Mouse (Mus musculus) forebrain, postnatal 0 days (tissue): ENCODE results near the gene Galm. TPM values are rescaled to one million over a fixed set of nuclear protein-coding genes. Genes with fewer than 3 reads are reported as not detected.

Experiments used
- ATAC-seq: fragments of 200-750 bp; cut with Nextera tagmentation; 2 replicates; pipeline ENCODE4 v1.8.0; 2017; ENCODE audit warnings: mild to moderate bottlenecking, moderate library complexity
- DNase-seq: peaks from one replicate; pipeline ENCODE4 v3.0.0-alpha.2; 2015
- H3K27ac ChIP-seq: fragments of 300-500 bp; sonication (generic); 2 replicates; pipeline ENCODE4 v1.5.1; 2014; ENCODE audit warnings: low read depth, mild to moderate bottlenecking, antibody characterized with exemption, low read length, moderate library complexity, mixed read lengths
- H3K27me3 ChIP-seq: fragments of 300-500 bp; sonication (generic); 2 replicates; pipeline ENCODE4 v1.6.1; 2014; ENCODE audit warnings: mild to moderate bottlenecking, low read length, mixed read lengths; ENCODE audit not compliant: insufficient read depth
- H3K36me3 ChIP-seq: fragments of 300-500 bp; sonication (generic); 2 replicates; pipeline ENCODE4 v1.6.1; 2014; ENCODE audit warnings: mild to moderate bottlenecking, moderate library complexity; ENCODE audit not compliant: insufficient read depth
- H3K4me1 ChIP-seq: fragments of 300-500 bp; sonication (generic); 2 replicates; pipeline ENCODE4 v1.6.1; 2014; ENCODE audit warnings: antibody characterized with exemption; ENCODE audit not compliant: insufficient read depth
- H3K4me2 ChIP-seq: fragments of 300-500 bp; sonication (generic); 2 replicates; pipeline ENCODE4 v1.6.1; 2014; ENCODE audit warnings: low read depth, mild to moderate bottlenecking, moderate library complexity
- H3K4me3 ChIP-seq: fragments of 300-500 bp; sonication (generic); 2 replicates; pipeline ENCODE4 v1.5.1; 2014; ENCODE audit warnings: low read depth, low read length, mixed read lengths
- H3K9ac ChIP-seq: fragments of 300-500 bp; sonication (generic); 2 replicates; pipeline ENCODE4 v1.6.1; 2014; ENCODE audit warnings: mild to moderate bottlenecking
- H3K9me3 ChIP-seq: fragments of 300-500 bp; sonication (generic); 2 replicates; pipeline ENCODE4 v1.6.1; 2016; ENCODE audit warnings: low read length
- CTCF ChIP-seq: sonication (generic); IDR thresholded peaks from 2 replicates; pipeline ENCODE4 v1.5.1; 2016; ENCODE audit warnings: antibody characterized with exemption, control low read depth, low read depth
- WGBS: fragments of 180-500 bp; shearing (Covaris S2); extraction: QIAGEN DNeasy Blood & Tissue Kit; methylation state at CpG from one replicate; pipeline ENCODE4 v1.1.7; 2014; 5-methylcytosine and 5-hydroxymethylcytosine counted together
- polyA plus RNA-seq: library from polyadenylated mRNA; unstranded; fragments of >200 nt; fragmentation: Nextera tagmentation; extraction: Ambion mirVana; gene quantifications from 2 replicates; pipeline ENCODE4 v1.2.1, GENCODE M21; 2015
- total RNA-seq: library from RNA; depleted of rRNA; stranded (reverse); fragments of >200 nt; gene quantifications from 2 replicates; pipeline ENCODE4 v1.2.3, GENCODE M21; 2014

Galm gene
- total and polyA plus RNA-seq, 2 experiments from 2014 or later: 1.7 to 2.0 TPM

GRCm38 (mm10) chr17:80165741-80166140 lies 38.5 kb downstream of the Galm start:
- peak; percentile 88 for DNase-seq
- H3K9ac ChIP-seq: no peak overlapping the region
- no peaks in the 10 kb centered on the region for H3K36me3 ChIP-seq
- peak; percentile 37; the same call in 1 of the 2 replicates for TF ChIP-seq CTCF
- WGBS: 37% methylated on average over 6 of the region's 6 CpGs
- H3K9me3 ChIP-seq: no peaks in the 10 kb centered on the region
- ATAC-seq: peak; percentile 73
- H3K27me3 ChIP-seq: no peaks in the 10 kb centered on the region
- H3K4me2 ChIP-seq: no peak overlapping the region
- peak overlapping the region; percentile 68; the same call in 1 of the 2 replicates for H3K27ac ChIP-seq
- H3K4me3 ChIP-seq: no peak overlapping the region
- peaks cover 30% of the 10 kb centered on the region for H3K4me1 ChIP-seq

- peaks cover 30% of the 10 kb centered on the region for H3K4me1 ChIP-seq
- H3K4me3 ChIP-seq: no peak overlapping the region
- no peak for ATAC-seq
- H3K27ac ChIP-seq: 0 out of 2 replicates have a peak overlapping the region, but pooled peaks have one; percentile 68
- H3K9ac ChIP-seq: no peak overlapping the region
- H3K36me3 ChIP-seq: no peaks in the 10 kb centered on the region
- no peaks in the 10 kb centered on the region for H3K27me3 ChIP-seq
- DNase-seq: peak; percentile 37
- no peak for TF ChIP-seq CTCF
- WGBS: 59% methylated on average over 6 of the region's 6 CpGs
- H3K9me3 ChIP-seq: no peaks in the 10 kb centered on the region
- no peak overlapping the region for H3K4me2 ChIP-seq
These were observed 39.1 kb downstream of the Galm start for GRCm38 (mm10) chr17:80166346-80166745.

- Histone ChIP-seq H3K4me2 (no peak overlapping the region), H3K9ac (no peak overlapping the region), H3K4me3 (no peak overlapping the region), H3K27ac (peak overlapping the region; percentile 89), H3K9me3 (no peaks in the 10 kb centered on the region), H3K4me1 (peaks cover 30% of the 10 kb centered on the region), H3K36me3 (no peaks in the 10 kb centered on the region), H3K27me3 (no peaks in the 10 kb centered on the region)
- ATAC-seq (no peak), DNase-seq (no peak)
- WGBS: 72% methylated on average over 4 of the region's 4 CpGs
- no peak for TF ChIP-seq CTCF
These were observed 40.2 kb downstream of the Galm start for GRCm38 (mm10) chr17:80167436-80167835.

GRCm38 (mm10) chr17:80167851-80168251 lies 40.6 kb downstream of the Galm start:
- Histone ChIP-seq H3K36me3 (no peaks in the 10 kb centered on the region), H3K4me3 (0 out of 2 replicates have a peak overlapping the region, but pooled peaks have one; percentile 19), H3K4me1 (peaks cover 30% of the 10 kb centered on the region), H3K9me3 (no peaks in the 10 kb centered on the region), H3K9ac (0 out of 2 replicates have a peak overlapping the region, but pooled peaks have one; percentile 14), H3K4me2 (peak overlapping the region; percentile 53), H3K27ac (peak overlapping the region; percentile 89), H3K27me3 (no peaks in the 10 kb centered on the region)
- ATAC-seq (peak; percentile 55), DNase-seq (no peak)
- WGBS: 53% methylated on average over 7 of the region's 7 CpGs
- TF ChIP-seq CTCF: no peak

GRCm38 (mm10) chr17:80168425-80169182 lies 41.3 kb downstream of the Galm start:
- no peak; the same call in 1 of the 2 replicates for TF ChIP-seq CTCF
- ATAC-seq (peak; percentile 91), DNase-seq (peak; percentile 89)
- Histone ChIP-seq H3K4me3 (peak overlapping the region; percentile 19; the same call in 1 of the 2 replicates), H3K27ac (peak overlapping the region; percentile 89), H3K4me2 (peak overlapping the region; percentile 53), H3K9me3 (no peaks in the 10 kb centered on the region), H3K27me3 (no peaks in the 10 kb centered on the region), H3K36me3 (no peaks in the 10 kb centered on the region), H3K9ac (peak overlapping the region; percentile 29; the same call in 1 of the 2 replicates), H3K4me1 (peaks cover 30% of the 10 kb centered on the region)
- WGBS: 9% methylated on average over 16 of the region's 16 CpGs

GRCm38 (mm10) chr17:80169792-80170191 lies 42.5 kb downstream of the Galm start:
- H3K27ac ChIP-seq: no peak overlapping the region
- 92% methylated on average over 6 of the region's 6 CpGs for WGBS
- no peak overlapping the region for H3K4me3 ChIP-seq
- H3K36me3 ChIP-seq: no peaks in the 10 kb centered on the region
- no peak overlapping the region for H3K9ac ChIP-seq
- ATAC-seq (no peak), DNase-seq (no peak)
- H3K9me3 ChIP-seq: no peaks in the 10 kb centered on the region
- no peak for TF ChIP-seq CTCF
- H3K27me3 ChIP-seq: no peaks in the 10 kb centered on the region
- peaks cover 30% of the 10 kb centered on the region for H3K4me1 ChIP-seq
- H3K4me2 ChIP-seq: no peak overlapping the region

GRCm38 (mm10) chr17:80170951-80171350 lies 43.7 kb downstream of the Galm start:
- DNase-seq (no peak), ATAC-seq (no peak)
- H3K4me2 ChIP-seq: no peak overlapping the region
- no peaks in the 10 kb centered on the region for H3K9me3 ChIP-seq
- no peak overlapping the region for H3K4me3 ChIP-seq
- H3K27ac ChIP-seq: no peak overlapping the region
- TF ChIP-seq CTCF: no peak
- H3K4me1 ChIP-seq: peaks cover 25% of the 10 kb centered on the region
- H3K9ac ChIP-seq: no peak overlapping the region
- no peaks in the 10 kb centered on the region for H3K36me3 ChIP-seq
- no peaks in the 10 kb centered on the region for H3K27me3 ChIP-seq
- 86% methylated on average over 7 of the region's 7 CpGs for WGBS
